In genomic region chr17:26380986-26381446, GRCm38 (mm10) we compare ENCODE assay signal across 9 mouse cellular contexts. TPM values are rescaled to one million over a fixed set of nuclear protein-coding genes. Genes with fewer than 3 reads are reported as not detected.
A peak's percentile ranks its signal among the peaks of the same experiment; 100 is the strongest.
DNase-seq lines count a peak whose midpoint lies in the region; ATAC-seq lines count a peak whose summit lies in the region.
"Had no signal": no experiment of that assay in that cellular context is flagged by ENCODE, and none has a peak within 500 bp of the region (broad histone marks: within the 10 kb centered on the region; RNA-seq: fewer than 3 reads in every experiment).

No protein-coding gene starts in this region.

- H3K4me3 ChIP-seq in heart, embryonic 10.5 days = peak overlapping the region; percentile 31; the same call in 1 of the 2 replicates
- H3K4me3 ChIP-seq: neural tube, embryonic 12.5 days had no signal

- no peaks in the 10 kb centered on the region for H3K36me3 ChIP-seq in heart, embryonic 10.5 days
- H3K36me3 ChIP-seq: neural tube, embryonic 12.5 days had no signal

- peak overlapping the region; percentile 85 for H3K27ac ChIP-seq in heart, embryonic 10.5 days
- H3K27ac ChIP-seq: neural tube, embryonic 12.5 days had no signal

- no peaks in the 10 kb centered on the region for H3K9me3 ChIP-seq in heart, embryonic 10.5 days
- H3K9me3 ChIP-seq: neural tube, embryonic 12.5 days had no signal

- peaks cover 78% of the 10 kb centered on the region for H3K4me1 ChIP-seq in heart, embryonic 10.5 days

- no peak for DNase-seq in heart, embryonic 10.5 days (ENCODE audit: low spot score)
- DNase-seq in heart, adult 18-20 months = no peak
- DNase-seq in R1 (ENCODE audit: low read depth, low spot score) = peak; percentile 58
- DNase-seq in left cerebral cortex, adult 18-20 months (ENCODE audit: low spot score in 2 of 2) = peak; percentile 50 to 68
- peak; percentile 64 for DNase-seq in right cerebral cortex, adult 18-20 months
- DNase-seq in natural killer cell, adult 2 months (ENCODE audit: low spot score in 2 of 2) = no peak
- DNase-seq in adrenal gland, postnatal 4 days (ENCODE audit: low spot score in 2 of 2) = no peak

- no peaks in the 10 kb centered on the region for H3K27me3 ChIP-seq in heart, embryonic 10.5 days (ENCODE audit: insufficient read depth, poor library complexity, severe bottlenecking)
- H3K27me3 ChIP-seq: neural tube, embryonic 12.5 days had no signal

- 32% methylated on average over 4 of the region's 4 CpGs for WGBS in heart, embryonic 10.5 days

- ATAC-seq in hematopoietic stem cell, adult 5-6 weeks (replicated peaks in 1 of 2; ENCODE audit: insufficient read depth in 1 of 2, low FRiP score in 2 of 2, low TSS enrichment in 1 of 2, low read depth in 1 of 2, poor library complexity in 2 of 2, severe bottlenecking in 2 of 2) = 0 out of 4 replicates have a peak, but pooled peaks have one; percentile 6 to 37

RNA-seq across cellular contexts. Expression of gene Neurl1b, which starts 33.6 kb away (rescaled TPM):
- 1.3 and 1.8 TPM in 2 replicates for polyA plus RNA-seq in heart, embryonic 10.5 days (2016; fragmentation: Nextera tagmentation; extraction: Ambion mirVana)
- 1 to 10 TPM; 5.6 to 5.9 TPM for total RNA-seq in heart, adult 18-20 months (2021)
- total RNA-seq in hematopoietic stem cell, adult 5-6 weeks (2017) = 4.5 and 7.0 TPM in 2 replicates
- 10 to 100 TPM; 75.1 to 77.0 TPM for total RNA-seq in left cerebral cortex, adult 18-20 months (2021)
- total RNA-seq in adrenal gland, postnatal 4 days (2021) = 10 to 100 TPM; 55.6 to 57.4 TPM

Comparison
In these comparisons a context has a peak if more than half of its experiments do, and no peak if none do; other contexts are left out.
1. DNase-seq: peak in R1 (single experiment), left cerebral cortex, adult 18-20 months (2 of 2) and right cerebral cortex, adult 18-20 months (single experiment); none in heart, embryonic 10.5 days (single experiment), heart, adult 18-20 months (0 of 2), natural killer cell, adult 2 months (0 of 2) and adrenal gland, postnatal 4 days (0 of 2).